Mouse (Mus musculus): ENCODE data around the gene Fcer2a. TPM values are rescaled to one million over a fixed set of nuclear protein-coding genes. Genes with fewer than 3 reads are reported as not detected.

Fcer2a gene
- total and polyA plus RNA-seq, 3 experiments: 0.29 to 0.98 (median 0.32) TPM

GRCm38 (mm10) chr8:3682435-3682834, 11.5 kb downstream of the Fcer2a start:
- Histone ChIP-seq H3K4me3 (no peak overlapping the region), H3K27me3 (ENCODE audit: control insufficient read depth, insufficient read depth, low read length) (no peaks in the 10 kb centered on the region), H3K79me2 (replicated peaks; ENCODE audit: control insufficient read depth, insufficient read depth, low read length) (no peaks in the 10 kb centered on the region), H3K36me3 (ENCODE audit: control insufficient read depth, insufficient read depth, low read length) (no peaks in the 10 kb centered on the region), H3K27ac (no peak overlapping the region), H3K9ac (ENCODE audit: low read depth, low read length) (no peak overlapping the region), H3K4me1 (ENCODE audit: control insufficient read depth, insufficient read depth, low read length) (no peaks in the 10 kb centered on the region)
- TF ChIP-seq POLR2A (IDR thresholded peaks at IDR 0.05; ENCODE audit: insufficient read depth, low read depth, low read length) (no peak), CTCF (IDR thresholded peaks at IDR 0.05) (no peak), EP300 (IDR thresholded peaks at IDR 0.05; ENCODE audit: insufficient read depth, low read depth, low read length) (no peak)
- intact Hi-C loops (cut with DNase I): no loop called here
- DNase-seq: no peak
- WGBS: 93% methylated on average over 5 of the region's 5 CpGs

DNA sequence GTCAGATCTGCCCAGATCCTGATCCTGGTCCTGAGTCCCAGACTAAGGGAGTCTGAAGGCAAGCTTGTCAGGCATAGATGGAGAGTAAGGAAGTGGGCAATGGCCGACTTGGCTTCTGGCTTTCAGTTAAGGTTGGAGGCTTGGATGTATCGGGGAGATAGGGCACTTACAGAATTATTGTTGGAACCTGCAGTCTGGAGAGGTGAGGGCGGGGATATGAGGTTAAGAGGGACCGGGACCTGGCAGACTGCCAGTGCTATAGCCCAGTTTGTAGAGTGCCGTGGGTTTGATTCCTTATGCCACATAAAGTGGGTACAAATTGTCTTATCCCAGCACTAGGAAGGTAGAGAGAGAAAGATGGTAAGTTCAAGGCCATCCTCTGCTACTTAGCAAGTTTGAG, 14.3 kb downstream of the Fcer2a start:
- H3K27ac ChIP-seq: no peak overlapping the region
- WGBS: 82% methylated on average over 5 of the region's 5 CpGs
- TF ChIP-seq CTCF (IDR thresholded peaks at IDR 0.05) (no peak), EP300 (IDR thresholded peaks at IDR 0.05; ENCODE audit: insufficient read depth, low read depth, low read length) (no peak), POLR2A (IDR thresholded peaks at IDR 0.05; ENCODE audit: insufficient read depth, low read depth, low read length) (no peak)
- H3K4me3 ChIP-seq: no peak overlapping the region
- no peak for DNase-seq
- H3K79me2 ChIP-seq (replicated peaks; ENCODE audit: control insufficient read depth, insufficient read depth, low read length): no peaks in the 10 kb centered on the region
- H3K27me3 ChIP-seq (ENCODE audit: control insufficient read depth, insufficient read depth, low read length): no peaks in the 10 kb centered on the region
- H3K4me1 ChIP-seq (ENCODE audit: control insufficient read depth, insufficient read depth, low read length): 0 out of 2 replicates have a peak, but pooled peaks cover 2% of the 10 kb centered on the region
- intact Hi-C loops (cut with DNase I): loop anchor here (10.0 kb wide), 1 partner anchor 325 kb away; the partner anchor contains the start of gene A430078G23Rik
- no peak overlapping the region for H3K9ac ChIP-seq (ENCODE audit: low read depth, low read length)
- no peaks in the 10 kb centered on the region for H3K36me3 ChIP-seq (ENCODE audit: control insufficient read depth, insufficient read depth, low read length)

- TF ChIP-seq CTCF (IDR thresholded peaks at IDR 0.05) (no peak), POLR2A (IDR thresholded peaks at IDR 0.05; ENCODE audit: insufficient read depth, low read depth, low read length) (no peak), EP300 (IDR thresholded peaks at IDR 0.05; ENCODE audit: insufficient read depth, low read depth, low read length) (no peak)
- Histone ChIP-seq H3K79me2 (replicated peaks; ENCODE audit: control insufficient read depth, insufficient read depth, low read length) (no peaks in the 10 kb centered on the region), H3K27me3 (ENCODE audit: control insufficient read depth, insufficient read depth, low read length) (no peaks in the 10 kb centered on the region), H3K4me3 (no peak overlapping the region), H3K36me3 (ENCODE audit: control insufficient read depth, insufficient read depth, low read length) (no peaks in the 10 kb centered on the region), H3K9ac (ENCODE audit: low read depth, low read length) (no peak overlapping the region), H3K27ac (no peak overlapping the region), H3K4me1 (ENCODE audit: control insufficient read depth, insufficient read depth, low read length) (0 out of 2 replicates have a peak, but pooled peaks cover 2% of the 10 kb centered on the region)
- no peak for DNase-seq
- 94% methylated on average over 23 of the region's 23 CpGs for WGBS
- intact Hi-C loops (cut with DNase I): loop anchor here (10.0 kb wide), 1 partner anchor 324 kb away; the partner anchor contains the start of gene A430078G23Rik
These were observed 14.7 kb downstream of the Fcer2a start for GRCm38 (mm10) chr8:3679236-3679635.

DNA sequence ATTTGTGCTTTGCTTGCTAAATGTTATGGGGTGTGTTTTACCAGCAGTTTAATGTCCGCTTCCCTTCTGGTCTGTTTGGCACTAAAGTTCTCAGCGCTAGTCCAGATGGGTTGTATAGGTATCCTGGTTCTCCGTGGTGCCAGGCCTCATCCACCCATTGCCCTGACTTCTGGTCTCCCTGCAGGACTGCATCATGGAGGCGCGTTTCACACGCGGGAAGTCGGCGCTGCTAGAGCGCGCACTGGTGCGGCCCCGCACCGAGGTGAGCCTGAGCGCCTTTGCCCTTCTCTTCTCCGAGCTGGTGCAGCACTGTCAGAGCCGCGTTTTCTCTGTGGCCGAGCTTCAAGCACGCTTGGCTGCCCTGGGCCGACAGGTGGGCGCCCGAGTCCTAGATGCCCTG, 15.1 kb downstream of the Fcer2a start:
- TF ChIP-seq EP300 (IDR thresholded peaks at IDR 0.05; ENCODE audit: insufficient read depth, low read depth, low read length) (no peak), CTCF (IDR thresholded peaks at IDR 0.05) (no peak), POLR2A (IDR thresholded peaks at IDR 0.05; ENCODE audit: insufficient read depth, low read depth, low read length) (no peak)
- Histone ChIP-seq H3K79me2 (replicated peaks; ENCODE audit: control insufficient read depth, insufficient read depth, low read length) (no peaks in the 10 kb centered on the region), H3K4me3 (no peak overlapping the region), H3K27ac (no peak overlapping the region), H3K9ac (ENCODE audit: low read depth, low read length) (no peak overlapping the region), H3K27me3 (ENCODE audit: control insufficient read depth, insufficient read depth, low read length) (no peaks in the 10 kb centered on the region), H3K36me3 (ENCODE audit: control insufficient read depth, insufficient read depth, low read length) (no peaks in the 10 kb centered on the region), H3K4me1 (ENCODE audit: control insufficient read depth, insufficient read depth, low read length) (0 out of 2 replicates have a peak, but pooled peaks cover 2% of the 10 kb centered on the region)
- intact Hi-C loops (cut with DNase I): loop anchor here (10.0 kb wide), 1 partner anchor 324 kb away; the partner anchor contains the start of gene A430078G23Rik
- DNase-seq: no peak
- WGBS: 97% methylated on average over 23 of the region's 23 CpGs

- no peak for DNase-seq
- TF ChIP-seq CTCF (IDR thresholded peaks at IDR 0.05) (no peak), EP300 (IDR thresholded peaks at IDR 0.05; ENCODE audit: insufficient read depth, low read depth, low read length) (no peak), POLR2A (IDR thresholded peaks at IDR 0.05; ENCODE audit: insufficient read depth, low read depth, low read length) (no peak)
- 2% methylated on average over 15 of the region's 15 CpGs for WGBS
These were observed 16.9 kb downstream of the Fcer2a start for GRCm38 (mm10) chr8:3676993-3677579.

More at GRCm38 (mm10) chr8:3676993-3677579, 16.9 kb downstream of the Fcer2a start:
- H3K9ac ChIP-seq (ENCODE audit: low read depth, low read length): peak overlapping the region; percentile 83
- H3K79me2 ChIP-seq (replicated peaks; ENCODE audit: control insufficient read depth, insufficient read depth, low read length): no peaks in the 10 kb centered on the region
- H3K27me3 ChIP-seq (ENCODE audit: control insufficient read depth, insufficient read depth, low read length): no peaks in the 10 kb centered on the region
- H3K36me3 ChIP-seq (ENCODE audit: control insufficient read depth, insufficient read depth, low read length): no peaks in the 10 kb centered on the region
- intact Hi-C loops (cut with DNase I): loop anchor here (2.0 to 10.0 kb wide), 2 partner anchors 56 to 322 kb away; partner anchors contain the start of genes A430078G23Rik, Pet100 and Xab2
- peak overlapping the region; percentile 94 for H3K27ac ChIP-seq
- peak overlapping the region; percentile 91 for H3K4me3 ChIP-seq
- 0 out of 2 replicates have a peak, but pooled peaks cover 2% of the 10 kb centered on the region for H3K4me1 ChIP-seq (ENCODE audit: control insufficient read depth, insufficient read depth, low read length)

All from heart, adult 2 months (tissue).